Mouse (Mus musculus) spleen, adult 2 months (tissue): ENCODE measurements around the gene Gm438. TPM values are rescaled to one million over a fixed set of nuclear protein-coding genes. Genes with fewer than 3 reads are reported as not detected.

Experiments used
- DNase-seq, 2 experiments: peaks; one replicate each; pipeline versions ENCODE4 v3.0.0 to v3.0.0-alpha.2; 2012 to 2021; ENCODE audit warnings: low spot score in 2 of 2, low read depth in 1 of 2
- H3K27ac ChIP-seq: fragments of 200-500 bp; 2 replicates; pipeline ENCODE4 v1.5.1; 2012; ENCODE audit warnings: low read length, inconsistent platforms; ENCODE audit not compliant: insufficient read depth
- H3K27me3 ChIP-seq: fragments of 200-500 bp; 2 replicates; pipeline ENCODE4 v1.6.1; 2012; ENCODE audit warnings: mild to moderate bottlenecking, moderate library complexity, low read length, inconsistent platforms; ENCODE audit not compliant: control insufficient read depth, insufficient read depth
- H3K36me3 ChIP-seq: fragments of 200-500 bp; 2 replicates; pipeline ENCODE4 v1.6.1; 2012; ENCODE audit warnings: mild to moderate bottlenecking, low read length, inconsistent platforms; ENCODE audit not compliant: control insufficient read depth, insufficient read depth
- H3K4me1 ChIP-seq: fragments of 200-500 bp; 2 replicates; pipeline ENCODE4 v1.6.1; 2011; ENCODE audit warnings: inconsistent platforms; ENCODE audit not compliant: control insufficient read depth, insufficient read depth, insufficient read length
- H3K4me3 ChIP-seq: fragments of 200-500 bp; 2 replicates; pipeline ENCODE4 v1.5.1; 2011; ENCODE audit warnings: mild to moderate bottlenecking, inconsistent platforms; ENCODE audit not compliant: insufficient read depth, insufficient read length; ENCODE audit errors: extremely low read depth
- CTCF ChIP-seq: fragments of 200-500 bp; IDR thresholded peaks from 2 replicates; pipeline ENCODE4 v1.5.1; 2011; ENCODE audit warnings: mild to moderate bottlenecking, inconsistent platforms; ENCODE audit not compliant: insufficient read depth, insufficient read length, insufficient replicate concordance; ENCODE audit errors: extremely low read depth
- POLR2A ChIP-seq: fragments of 200-500 bp; IDR thresholded peaks from 2 replicates; pipeline ENCODE4 v1.6.1; 2011; ENCODE audit warnings: low read depth, low read length, inconsistent platforms
- WGBS: fragments of 180-500 bp; shearing (Covaris S2); methylation state at CpG from one replicate; pipeline ENCODE4 v1.1.7; 2018; 5-methylcytosine and 5-hydroxymethylcytosine counted together
- polyA plus RNA-seq: library from polyadenylated mRNA; depleted of rRNA; stranded (reverse); fragments of >200 nt; gene quantifications from 2 replicates; pipeline ENCODE4 v1.2.3, GENCODE M21; 2012; rRNA removed

The Gm438 gene
- polyA plus RNA-seq, 1 experiment, result not detected

DNA sequence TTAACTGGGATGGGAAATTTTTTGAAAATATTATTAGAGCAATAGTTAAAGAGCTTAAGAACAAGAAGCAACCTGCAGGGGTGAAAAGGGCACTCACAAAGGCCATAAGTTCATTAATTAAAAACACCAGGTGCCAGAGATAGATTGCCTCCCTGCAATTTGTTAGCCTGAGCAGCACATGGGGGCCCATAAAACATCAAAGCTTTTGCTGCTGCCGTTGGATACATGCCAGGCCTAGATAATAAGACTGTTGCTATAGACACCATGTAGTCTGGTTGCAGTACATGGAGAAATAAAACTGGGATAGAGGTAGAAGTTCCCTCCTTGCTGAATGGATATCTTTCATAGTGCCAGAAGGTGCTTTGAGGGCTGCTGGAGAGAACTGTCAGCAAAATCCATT lies 37.2 kb downstream of the Gm438 start:
- Histone ChIP-seq H3K27me3 (no peaks in the 10 kb centered on the region), H3K4me1 (no peaks in the 10 kb centered on the region), H3K4me3 (no peak overlapping the region), H3K36me3 (no peaks in the 10 kb centered on the region), H3K27ac (no peak overlapping the region)
- 11% methylated on average over 1 of the region's 1 CpGs for WGBS
- TF ChIP-seq POLR2A (no peak), CTCF (no peak)
- no peak for DNase-seq

Other genes starting within 250 kb of the Gm438 start
- gene Gm13124, start 221.4 kb downstream of the Gm438 start, polyA plus RNA-seq, result not detected in 2 replicates
- gene Aadacl4, start 172.9 kb downstream of the Gm438 start, polyA plus RNA-seq, result not detected in 2 replicates
- gene Gm436, start 100.2 kb downstream of the Gm438 start, polyA plus RNA-seq, result not detected in 2 replicates
- gene Gm13178, start 65.2 kb downstream of the Gm438 start, polyA plus RNA-seq, result not detected in 2 replicates
- 33.9 and 41.3 TPM in 2 replicates for gene Dhrs3, start 106.2 kb upstream of the Gm438 start, polyA plus RNA-seq